Mouse (Mus musculus) layer of hippocampus, postnatal 14 days (tissue): Measurements from ENCODE around the gene Ptger4. TPM values are rescaled to one million over a fixed set of nuclear protein-coding genes. Genes with fewer than 3 reads are reported as not detected.

Experiments
- DNase-seq, 2 experiments: peaks; one replicate each; pipeline ENCODE4 v3.0.0; 2021 to 2022; ENCODE audit warnings: low spot score in 2 of 2, mixed read lengths in 1 of 2
- long read RNA-seq, 2 experiments: library from polyadenylated mRNA; stranded (forward); transcript quantifications; one replicate each; pipeline ENCODE4 v2.0.0; 2021
- total RNA-seq, 2 experiments: library from RNA; stranded (reverse); gene quantifications; 2 replicates each; pipeline ENCODE4 v1.2.3; 2021

The Ptger4 gene
- total RNA-seq = 1 to 10 TPM in 1 of 2 experiments, under 1 TPM in 1; 0.74 to 1.1 TPM
- long read RNA-seq, experiment 1, partial matches to known transcripts = 1 of 3 reads
- long read RNA-seq, experiment 1, other reads (novel, unspliced or antisense) = 1 of 3 reads
- long read RNA-seq, experiment 2, partial matches to known transcripts = 0 of 3 reads
- long read RNA-seq, experiment 2, other reads (novel, unspliced or antisense) = 2 of 3 reads

GRCm38 (mm10) chr15:5243959-5244905 is at the start of gene Ptger4:
Ptger4 (minus strand) TSS chr15:5244187.
- DNase-seq = peak; percentile 75 to 84

- no peak for DNase-seq
Measured at GRCm38 (mm10) chr15:5288412-5288811, 44.4 kb upstream of the Ptger4 start.

- no peak for DNase-seq
Measured at GRCm38 (mm10) chr15:5287072-5287471, 43.1 kb upstream of the Ptger4 start.

GRCm38 (mm10) chr15:5281316-5281715 is 37.3 kb upstream of the Ptger4 start:
- DNase-seq = no peak

GRCm38 (mm10) chr15:5279831-5280230 is 35.8 kb upstream of the Ptger4 start:
- no peak for DNase-seq

GRCm38 (mm10) chr15:5278525-5278924 is 34.5 kb upstream of the Ptger4 start:
- DNase-seq = no peak

- no peak for DNase-seq
Measured at GRCm38 (mm10) chr15:5273981-5274380, 30.0 kb upstream of the Ptger4 start.

DNA sequence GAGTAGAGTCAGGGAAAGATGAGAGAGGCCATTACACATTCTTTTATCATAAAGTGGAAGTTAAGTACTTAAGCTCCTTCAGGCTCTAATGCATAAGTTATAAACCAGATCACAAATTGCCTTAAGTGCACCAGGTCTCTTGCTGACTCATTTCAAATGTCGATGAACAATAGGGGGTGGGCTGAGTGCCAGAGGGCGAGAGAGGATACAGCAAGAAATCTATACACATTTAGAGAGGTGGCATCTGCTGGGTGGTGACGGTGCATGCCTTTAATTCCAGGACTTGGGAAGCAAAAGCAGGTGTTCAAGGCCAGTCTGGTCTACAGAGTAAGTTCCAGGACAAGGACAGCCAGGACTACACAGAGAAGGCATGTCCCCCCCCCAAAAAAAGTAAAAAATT is 22.1 kb upstream of the Ptger4 start:
- DNase-seq = no peak

GRCm38 (mm10) chr15:5262874-5263504 is 19.0 kb upstream of the Ptger4 start:
- no peak for DNase-seq

DNA sequence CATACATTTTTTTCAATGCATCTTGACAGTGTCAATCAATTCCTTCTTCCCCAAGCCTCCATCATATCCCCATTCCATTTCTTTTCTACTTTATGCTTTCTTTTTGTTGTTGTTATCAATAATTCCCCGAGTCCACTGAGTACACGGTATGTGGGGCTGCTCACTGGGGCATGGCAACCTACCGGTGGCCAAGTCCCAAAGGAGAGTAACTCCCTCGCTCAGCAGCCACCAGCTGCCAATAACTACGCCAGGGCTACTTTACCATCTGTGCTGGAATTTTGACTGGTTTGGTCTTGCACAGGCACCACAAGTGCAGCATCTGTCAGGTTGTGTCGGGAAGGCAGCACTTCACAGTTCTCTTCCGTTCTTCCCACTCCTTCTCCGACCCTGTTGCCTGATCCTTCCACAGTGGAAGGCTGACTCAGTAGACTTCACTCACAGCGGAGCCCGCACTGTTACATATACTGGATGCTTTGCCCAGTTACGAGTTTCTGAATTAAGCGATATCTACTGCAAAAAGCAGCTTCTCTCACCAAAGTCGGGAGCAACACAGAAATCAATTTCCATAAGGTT is 18.2 kb upstream of the Ptger4 start:
- DNase-seq = no peak

- DNase-seq = no peak
Measured at GRCm38 (mm10) chr15:5261004-5261403, 17.0 kb upstream of the Ptger4 start.

DNA sequence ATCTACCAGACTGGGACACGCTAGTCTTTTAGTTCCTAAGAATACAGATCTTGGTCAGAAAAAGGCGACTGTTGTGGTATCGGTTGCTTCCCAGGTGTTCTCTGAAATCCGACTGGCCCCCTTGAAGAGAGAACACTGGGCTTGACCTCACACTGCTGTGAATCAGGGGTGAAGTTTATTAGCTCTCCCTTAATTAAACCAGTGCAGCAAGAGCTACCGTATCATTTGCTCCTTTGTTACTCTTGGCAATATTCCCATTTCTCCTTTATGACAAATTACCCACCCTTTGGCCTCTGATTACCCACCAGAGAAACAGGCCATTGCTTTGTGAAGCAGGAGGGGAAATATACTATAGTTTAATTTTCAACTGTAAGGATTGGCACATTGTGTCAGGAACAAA is 16.2 kb upstream of the Ptger4 start:
- DNase-seq = no peak

DNA sequence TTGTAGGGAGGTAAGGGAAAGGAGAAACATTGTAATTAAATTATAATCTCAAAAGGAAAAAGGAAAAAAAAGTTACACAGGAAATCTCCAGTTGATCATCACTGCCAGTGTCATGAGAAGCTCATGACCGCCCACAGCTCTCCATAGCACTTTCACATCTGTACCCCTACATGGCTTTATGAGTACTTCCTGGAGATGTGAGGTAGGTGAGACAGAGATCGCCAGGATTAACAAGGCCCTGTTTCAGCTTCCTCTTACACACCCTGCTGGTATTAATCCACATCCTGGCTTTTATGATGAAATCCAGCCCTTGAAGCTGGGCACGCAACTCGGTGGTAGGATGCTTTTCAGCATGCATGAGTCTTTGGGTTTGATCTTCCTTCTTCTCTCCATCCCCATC is 6.2 kb upstream of the Ptger4 start:
- no peak for DNase-seq

- DNase-seq = no peak
Measured at GRCm38 (mm10) chr15:5243036-5243958, 690 bp downstream of the Ptger4 start.

DNA sequence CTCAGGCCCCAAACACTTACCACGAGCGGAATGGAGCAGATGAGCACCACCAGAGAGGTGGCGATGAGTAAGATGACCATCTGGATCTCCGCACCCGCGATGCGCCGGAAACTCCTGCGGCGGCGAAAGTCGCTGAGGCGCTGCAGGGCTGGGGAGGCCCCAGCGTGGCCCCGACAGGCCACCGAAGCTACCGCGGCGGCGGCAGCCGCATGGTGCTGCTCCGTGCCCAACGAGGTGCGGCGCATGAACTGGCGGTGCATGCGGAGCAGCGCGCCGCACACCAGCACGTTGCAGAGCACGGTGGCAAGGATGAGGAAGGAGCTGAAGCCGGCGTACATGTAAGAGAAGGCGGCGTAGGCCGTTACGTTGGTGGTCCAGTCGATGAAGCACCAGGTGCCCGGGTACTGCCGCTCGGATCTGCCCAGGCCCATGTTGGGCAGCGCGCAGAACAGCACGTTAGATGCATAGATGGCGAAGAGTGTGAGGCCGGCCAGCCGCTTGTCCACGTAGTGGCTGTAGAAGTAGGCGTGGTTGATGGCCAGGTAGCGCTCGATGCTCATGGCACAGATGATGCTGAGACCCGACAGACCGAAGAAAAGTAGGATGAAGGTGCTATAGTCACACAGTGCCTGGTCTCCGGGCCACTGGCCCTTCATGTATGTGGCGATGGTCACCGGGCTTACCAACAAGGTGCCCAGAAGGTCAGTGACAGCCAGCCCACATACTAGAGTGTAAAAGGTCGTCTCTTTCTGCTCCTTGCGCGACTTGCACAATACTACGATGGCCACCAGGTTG is 1.5 kb downstream of the Ptger4 start:
- DNase-seq = no peak

DNA sequence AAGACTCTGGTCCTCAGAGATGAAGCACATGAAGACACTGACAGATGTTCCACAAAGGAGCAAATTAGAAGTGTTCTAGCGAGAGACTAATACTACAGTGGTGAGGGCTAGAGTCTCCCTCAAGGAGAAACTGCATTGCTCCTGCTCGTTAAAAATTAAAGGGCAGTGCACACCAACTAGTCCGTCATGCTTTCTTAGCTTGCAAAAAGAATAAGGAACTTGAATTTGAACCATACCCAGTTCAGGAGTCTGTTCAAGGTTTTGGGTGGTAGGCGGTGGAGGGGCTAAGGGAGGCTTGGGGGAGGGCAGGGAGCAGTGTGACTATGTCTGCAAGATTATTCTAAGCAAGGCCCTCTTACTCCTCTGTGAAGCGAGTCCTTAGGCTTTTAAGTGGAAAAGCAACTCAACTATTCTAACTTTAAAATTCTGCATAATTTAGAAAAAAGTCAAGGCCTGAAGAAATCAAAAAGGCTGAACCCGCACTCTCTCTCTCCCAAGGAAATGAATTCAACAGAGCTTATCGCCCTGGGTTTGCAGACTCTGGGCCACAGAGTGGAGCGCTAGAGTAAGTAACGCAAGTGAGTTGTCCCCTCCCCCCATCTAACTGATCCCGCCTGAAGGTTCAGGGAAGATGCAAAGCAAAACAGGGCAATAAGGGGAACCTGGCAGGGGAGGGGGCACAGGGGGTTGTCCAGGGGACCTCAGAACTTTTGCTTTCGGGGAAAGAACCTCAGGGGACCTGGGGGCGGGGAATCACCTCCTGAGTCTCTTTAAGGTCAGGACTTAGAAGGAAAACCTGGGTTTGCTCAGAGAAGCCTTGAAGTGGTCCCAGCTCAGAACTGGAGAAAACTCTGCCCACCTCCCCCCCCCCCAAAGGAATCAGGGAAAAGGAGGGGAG is 2.4 kb downstream of the Ptger4 start:
- DNase-seq = no peak

DNA sequence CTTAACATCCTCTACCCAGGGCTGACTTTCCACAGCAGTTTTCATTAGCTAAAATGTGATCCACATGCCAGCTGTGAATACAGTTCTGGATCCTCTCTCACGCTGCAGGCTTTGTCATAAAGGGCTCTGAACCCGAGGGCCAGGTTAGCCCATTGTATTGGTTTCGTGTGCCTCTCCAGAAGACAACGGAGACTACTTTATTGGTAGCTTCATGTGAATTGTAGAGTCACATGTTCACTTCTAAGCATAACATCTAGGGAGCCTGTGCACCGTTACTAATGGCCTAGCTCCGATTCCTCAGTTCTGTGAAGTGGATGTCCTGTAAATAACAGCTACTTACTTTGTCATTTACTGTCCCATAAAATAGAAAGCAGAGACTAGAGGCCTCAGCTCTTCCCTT is 3.6 kb downstream of the Ptger4 start:
- DNase-seq = no peak

- DNase-seq = no peak
Measured at GRCm38 (mm10) chr15:5239901-5240300, 4.1 kb downstream of the Ptger4 start.

- DNase-seq = no peak
Measured at GRCm38 (mm10) chr15:5239361-5239760, 4.6 kb downstream of the Ptger4 start.
